Mouse (Mus musculus) liver, adult 10 weeks (tissue): Measurements from ENCODE around the gene Abcb1a. TPM values are rescaled to one million over a fixed set of nuclear protein-coding genes. Genes with fewer than 3 reads are reported as not detected.

Experiments used
- polyA plus RNA-seq: library from polyadenylated mRNA; stranded (reverse); fragments of 350-450 nt; fragmentation: Illumina TruSeq; extraction: RNeasy Lipid Tissue Mini Kit (QIAGEN cat#74804); gene quantifications from one replicate; pipeline ENCODE4 v1.2.3, GENCODE M21; 2014; ENCODE audit warnings: low read depth, low replicate concordance

The Abcb1a gene
- polyA plus RNA-seq: 7.3 TPM

DNA sequence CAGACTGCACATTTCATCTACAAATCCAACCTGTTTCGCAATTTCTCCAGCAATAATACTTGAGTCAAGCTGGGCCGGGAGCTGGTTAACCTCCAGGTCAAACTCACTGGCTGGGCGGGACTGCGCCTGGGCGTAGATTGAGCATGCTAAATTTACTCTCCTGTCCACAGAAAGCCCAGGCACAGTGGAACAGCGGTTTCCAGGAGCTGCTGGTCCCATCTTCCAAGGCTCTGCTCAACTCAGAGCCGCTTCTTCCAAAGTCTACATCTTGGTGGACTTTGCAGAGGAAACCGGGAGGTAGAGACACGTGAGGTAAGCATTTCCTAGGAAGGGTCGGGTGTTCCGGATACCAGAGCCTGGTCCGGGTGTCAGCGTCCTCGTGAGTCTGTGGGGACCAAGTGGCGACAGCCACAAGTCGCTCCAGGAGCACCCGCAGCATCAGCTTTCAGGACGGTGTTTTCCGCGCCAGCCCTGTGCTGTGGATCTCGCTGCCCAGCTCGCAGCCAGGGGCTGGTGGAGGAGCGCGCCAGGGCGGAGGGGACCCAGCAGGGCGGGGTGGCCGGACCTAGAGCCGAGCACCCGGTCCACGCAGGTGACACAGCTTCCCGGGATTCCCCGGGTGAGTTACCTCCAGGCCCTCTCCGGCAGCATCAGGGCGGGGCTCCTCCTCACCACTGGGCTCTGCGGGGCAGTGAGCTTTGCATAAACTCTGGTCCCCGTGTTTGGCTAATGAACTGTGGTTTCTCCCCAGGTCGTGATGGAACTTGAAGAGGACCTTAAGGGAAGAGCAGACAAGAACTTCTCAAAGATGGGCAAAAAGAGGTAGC lies at the start of gene Abcb1a:
Gene Abcb1a (plus strand): TSS at position 167 of the 827 bp plus-strand sequence.

GRCm38 (mm10) chr5:8622596-8623231 lies 37.2 kb upstream of the Abcb1a start, which contains the start of gene Rundc3b:
TSS of gene Rundc3b (minus strand) at chr5:8622952.

Other genes with a start within 250 kb of the Abcb1a start
- 3.0 TPM for gene Dbf4, start 237.4 kb upstream of the Abcb1a start, polyA plus RNA-seq
- 10.7 TPM for gene Slc25a40, start 237.2 kb upstream of the Abcb1a start, polyA plus RNA-seq
- 0.42 TPM for gene Rundc3b, start 37.1 kb upstream of the Abcb1a start, polyA plus RNA-seq
- gene Abcb1b, start 138.1 kb downstream of the Abcb1a start, polyA plus RNA-seq: 0.48 TPM
- gene Abcb4, start 233.6 kb downstream of the Abcb1a start, polyA plus RNA-seq: 144 TPM